Mouse (Mus musculus) intestine, embryonic 14.5 days (tissue): ENCODE measurements around the gene Idh3b. TPM values are rescaled to one million over a fixed set of nuclear protein-coding genes. Genes with fewer than 3 reads are reported as not detected.

ENCODE experiments used
- ATAC-seq: fragments of 200-750 bp; cut with Nextera tagmentation; replicated peaks from 2 replicates; pipeline ENCODE4 v1.8.0; 2017; ENCODE audit warnings: low read depth, moderate number of reproducible peaks, moderate TSS enrichment, moderate library complexity; ENCODE audit not compliant: low FRiP score, low TSS enrichment
- DNase-seq: peaks from one replicate; pipeline ENCODE4 v3.0.0-alpha.2; 2018; ENCODE audit warnings: low spot score
- H3K27ac ChIP-seq: fragments of 300-500 bp; sonication (generic); 2 replicates; pipeline ENCODE4 v1.5.1; 2014; ENCODE audit warnings: low read depth, mild to moderate bottlenecking, control low read depth
- H3K27me3 ChIP-seq: fragments of 300-500 bp; sonication (generic); replicated peaks from 2 replicates; pipeline ENCODE4 v1.6.1; 2014; ENCODE audit warnings: low read length, control low read depth; ENCODE audit not compliant: control insufficient read depth, insufficient read depth
- H3K36me3 ChIP-seq: fragments of 300-500 bp; sonication (generic); 2 replicates; pipeline ENCODE4 v1.6.1; 2014; ENCODE audit warnings: low read length, control low read depth; ENCODE audit not compliant: control insufficient read depth, insufficient read depth
- H3K4me1 ChIP-seq: fragments of 300-500 bp; sonication (generic); replicated peaks from 2 replicates; pipeline ENCODE4 v1.6.1; 2014; ENCODE audit warnings: low read length, control low read depth, mixed read lengths; ENCODE audit not compliant: control insufficient read depth, insufficient read depth
- H3K4me2 ChIP-seq: fragments of 300-500 bp; sonication (generic); 2 replicates; pipeline ENCODE4 v1.6.1; 2014; ENCODE audit warnings: low read length
- H3K4me3 ChIP-seq: fragments of 300-500 bp; sonication (generic); 2 replicates; pipeline ENCODE4 v1.5.1; 2014; ENCODE audit warnings: low read depth, low read length, control low read depth, mixed read lengths
- H3K9ac ChIP-seq: fragments of 300-500 bp; sonication (generic); 2 replicates; pipeline ENCODE4 v1.6.1; 2014; ENCODE audit warnings: mild to moderate bottlenecking, low read length
- H3K9me3 ChIP-seq: fragments of 300-500 bp; sonication (generic); 2 replicates; pipeline ENCODE4 v1.6.1; 2016; ENCODE audit warnings: low read length, control low read depth; ENCODE audit not compliant: control insufficient read depth
- WGBS: fragments of 180-500 bp; shearing (Covaris S2); extraction: QIAGEN DNeasy Blood & Tissue Kit; methylation state at CpG from one replicate; pipeline ENCODE4 v1.1.7; 2014; 5-methylcytosine and 5-hydroxymethylcytosine counted together
- polyA plus RNA-seq: library from polyadenylated mRNA; unstranded; fragments of >200 nt; fragmentation: Nextera tagmentation; extraction: Ambion mirVana; gene quantifications from 2 replicates; pipeline ENCODE4 v1.2.1, GENCODE M21; 2014

The Idh3b gene
- polyA plus RNA-seq, 1 experiment from 2014 or later, result 214 TPM

DNA sequence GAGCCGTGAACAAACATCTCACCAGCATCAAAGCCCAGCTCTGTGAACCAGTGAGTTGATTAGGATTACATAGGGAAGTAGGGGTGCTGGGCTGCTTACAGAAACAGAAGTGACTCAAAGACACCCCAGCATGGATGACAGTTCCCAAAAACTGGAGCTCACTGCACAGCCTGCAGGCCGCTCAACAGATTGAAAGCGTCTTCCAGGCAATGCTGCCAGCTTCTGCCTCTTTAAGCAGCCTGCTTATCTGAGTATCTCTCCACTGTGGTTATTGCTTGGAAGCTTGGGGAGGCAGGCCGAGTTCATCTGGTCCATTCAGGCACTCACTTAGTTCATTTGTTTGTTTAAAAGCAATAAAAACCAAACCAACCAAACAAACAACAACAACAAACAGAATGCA is 27.6 kb downstream of the Idh3b start:
- no peaks in the 10 kb centered on the region for H3K4me1 ChIP-seq
- no peak overlapping the region for H3K4me3 ChIP-seq
- no peaks in the 10 kb centered on the region for H3K36me3 ChIP-seq
- ATAC-seq (no peak), DNase-seq (no peak)
- 68% methylated on average over 4 of the region's 4 CpGs for WGBS
- no peaks in the 10 kb centered on the region for H3K27me3 ChIP-seq
- no peak overlapping the region for H3K4me2 ChIP-seq
- H3K9me3 ChIP-seq, result no peaks in the 10 kb centered on the region
- no peak overlapping the region for H3K9ac ChIP-seq
- no peak overlapping the region for H3K27ac ChIP-seq

GRCm38 (mm10) chr2:130248226-130248625 is 36.1 kb downstream of the Idh3b start:
- no peak for ATAC-seq
- no peak overlapping the region for H3K9ac ChIP-seq
- no peak overlapping the region for H3K27ac ChIP-seq
- no peaks in the 10 kb centered on the region for H3K9me3 ChIP-seq
- H3K27me3 ChIP-seq, result no peaks in the 10 kb centered on the region
- H3K4me2 ChIP-seq, result no peak overlapping the region
- H3K4me3 ChIP-seq, result no peak overlapping the region
- no peaks in the 10 kb centered on the region for H3K4me1 ChIP-seq
- H3K36me3 ChIP-seq, result no peaks in the 10 kb centered on the region
- WGBS, result 75% methylated on average over 7 of the region's 7 CpGs
- no peak for DNase-seq

DNA sequence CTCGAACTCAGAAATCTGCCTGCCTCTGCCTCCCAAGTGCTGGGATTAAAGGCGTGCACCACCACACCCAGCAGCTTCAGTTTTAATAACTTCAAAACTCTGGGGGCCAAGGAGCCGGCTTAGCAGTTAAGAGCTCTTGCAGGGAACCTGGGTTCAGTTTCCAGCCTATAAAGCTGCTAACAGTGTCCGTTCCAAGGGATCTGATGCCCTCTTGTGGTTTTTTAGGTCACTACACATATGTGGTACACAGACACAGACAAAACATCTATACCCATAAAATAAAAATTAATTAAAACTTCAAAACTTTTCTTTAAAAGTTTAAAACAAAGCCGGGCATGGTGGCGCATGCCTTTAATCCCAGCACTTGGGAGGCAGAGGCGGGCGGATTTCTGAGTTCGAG is 37.4 kb downstream of the Idh3b start:
- WGBS, result 55% methylated on average over 9 of the region's 9 CpGs
- DNase-seq (peak; percentile 53), ATAC-seq (no peak)
- Histone ChIP-seq H3K9me3 (no peaks in the 10 kb centered on the region), H3K4me2 (no peak overlapping the region), H3K4me3 (no peak overlapping the region), H3K27me3 (no peaks in the 10 kb centered on the region), H3K9ac (no peak overlapping the region), H3K36me3 (no peaks in the 10 kb centered on the region), H3K27ac (no peak overlapping the region), H3K4me1 (no peaks in the 10 kb centered on the region)

Other genes starting within 250 kb of the Idh3b start
- not detected in 2 replicates for gene Tgm6, start 172.1 kb downstream of the Idh3b start, polyA plus RNA-seq
- gene Snrpb, start 105.1 kb downstream of the Idh3b start, polyA plus RNA-seq, result 638 and 666 TPM in 2 replicates
- not detected in 2 replicates for gene Tmc2, start 89.4 kb downstream of the Idh3b start, polyA plus RNA-seq
- 334 and 362 TPM in 2 replicates for gene Nop56, start 10.1 kb downstream of the Idh3b start, polyA plus RNA-seq
- 2.9 and 3.6 TPM in 2 replicates for gene Ebf4, start 10.6 kb upstream of the Idh3b start, polyA plus RNA-seq
- gene Cpxm1, start 113.0 kb upstream of the Idh3b start, polyA plus RNA-seq, result 35.8 and 40.8 TPM in 2 replicates
- gene Gm28372, start 120.7 kb upstream of the Idh3b start, polyA plus RNA-seq, result not detected in 2 replicates
- 0.52 TPM in 1 of 2 replicates, not detected in the other for gene 1700020A23Rik, start 120.7 kb upstream of the Idh3b start, polyA plus RNA-seq
- not detected in 2 replicates for gene Tmem239, start 121.9 kb upstream of the Idh3b start, polyA plus RNA-seq
- gene Vps16, start 139.8 kb upstream of the Idh3b start, polyA plus RNA-seq, result 62.7 and 78.0 TPM in 2 replicates
- gene Pced1a, start 140.2 kb upstream of the Idh3b start, polyA plus RNA-seq, result 10.1 and 11.7 TPM in 2 replicates
- 95.1 and 98.6 TPM in 2 replicates for gene Ptpra, start 165.7 kb upstream of the Idh3b start, polyA plus RNA-seq